Mouse (Mus musculus): ENCODE measurements around the gene Myo18b.

DNA sequence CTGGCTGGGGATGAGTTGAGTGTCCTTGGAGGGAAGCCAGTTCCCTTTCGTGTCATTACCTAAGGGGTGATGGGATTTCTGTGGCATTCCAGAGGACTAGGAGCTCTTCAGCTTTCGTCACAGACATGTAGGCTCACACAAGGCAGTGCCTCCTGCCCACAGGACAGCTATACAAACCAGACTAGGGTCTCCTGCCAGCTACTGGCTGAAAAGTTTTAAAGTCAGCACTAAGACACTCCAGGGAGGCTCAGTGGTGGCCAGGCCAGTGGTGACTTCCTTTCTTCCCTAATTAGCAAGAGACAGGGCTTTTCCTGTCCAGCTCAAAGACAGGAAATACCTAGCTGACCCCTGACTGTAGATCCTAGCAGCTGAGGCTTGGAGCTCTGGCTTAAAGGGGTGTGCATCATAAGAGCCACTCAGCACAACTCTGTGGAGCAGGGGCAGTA is 12.0 kb upstream of the Myo18b start:
- TF ChIP-seq SMC3 (IDR thresholded peaks at IDR 0.05; ENCODE audit: low read depth, low read length) (no peak), MYC (IDR thresholded peaks at IDR 0.05; ENCODE audit: low read depth, low read length) (no peak), CTCF (conservative IDR thresholded peaks at IDR 0.05 in 1 of 2, IDR thresholded peaks at IDR 0.05 in 1 of 2; ENCODE audit: low read depth in 2 of 2, low read length in 2 of 2) (no peak), USF1 (IDR thresholded peaks at IDR 0.05; ENCODE audit: low read depth, low read length) (no peak), SIN3A (IDR thresholded peaks at IDR 0.05; ENCODE audit: low read length) (no peak), ZKSCAN1 (IDR thresholded peaks at IDR 0.05; ENCODE audit: borderline replicate concordance, low read depth, low read length) (no peak), E2F4 (IDR thresholded peaks at IDR 0.05; ENCODE audit: insufficient replicate concordance, low read depth, low read length) (no peak), MAFK (IDR thresholded peaks at IDR 0.05; ENCODE audit: insufficient replicate concordance, low read length) (no peak), ELF1 (IDR thresholded peaks at IDR 0.05; ENCODE audit: low read depth, low read length) (no peak), PAX5 (IDR thresholded peaks at IDR 0.05; ENCODE audit: low read length) (no peak), POLR2A (IDR thresholded peaks at IDR 0.05; ENCODE audit: low read depth, low read length) (no peak), EP300 (IDR thresholded peaks at IDR 0.05; ENCODE audit: low read length) (no peak), MAX (IDR thresholded peaks at IDR 0.05; ENCODE audit: low read length) (no peak), USF2 (conservative IDR thresholded peaks at IDR 0.05; ENCODE audit: low read depth, low read length) (no peak)
